Mouse (Mus musculus): ENCODE results near the gene Nxnl1. TPM values are rescaled to one million over a fixed set of nuclear protein-coding genes. Genes with fewer than 3 reads are reported as not detected.

Gene Nxnl1
- polyA plus RNA-seq, 1 experiment, result not detected

GRCm38 (mm10) chr8:71513018-71513754, 53.2 kb downstream of the Nxnl1 start:
- no peak for TF ChIP-seq GATA1 (IDR thresholded peaks at IDR 0.05; ENCODE audit: low read length)

- TF ChIP-seq GATA1 (IDR thresholded peaks at IDR 0.05; ENCODE audit: low read length), result no peak
These were observed 54.8 kb downstream of the Nxnl1 start, which contains the start of gene Plvap for GRCm38 (mm10) chr8:71511644-71512043. Gene Plvap, minus strand, starts transcription at chr8:71511752.

Other genes with a start within 250 kb of the Nxnl1 start
- gene Use1, start 199.8 kb downstream of the Nxnl1 start, polyA plus RNA-seq (2012), result 183 and 196 TPM in 2 replicates
- gene Ocel1, start 195.3 kb downstream of the Nxnl1 start, polyA plus RNA-seq (2012), result 51.3 and 71.7 TPM in 2 replicates
- gene Nr2f6, start 184.6 kb downstream of the Nxnl1 start, polyA plus RNA-seq (2012), result 63.4 and 72.0 TPM in 2 replicates
- gene Ushbp1, start 170.8 kb downstream of the Nxnl1 start, polyA plus RNA-seq (2012), result 0.04 and 0.10 TPM in 2 replicates
- 146 and 153 TPM in 2 replicates for gene Babam1, start 169.7 kb downstream of the Nxnl1 start, polyA plus RNA-seq (2012)
- gene Ankle1, start 160.6 kb downstream of the Nxnl1 start, polyA plus RNA-seq (2012), result 39.7 and 50.9 TPM in 2 replicates
- gene Abhd8, start 102.9 kb downstream of the Nxnl1 start, polyA plus RNA-seq (2012), result 18.9 and 25.3 TPM in 2 replicates
- gene Mrpl34, start 101.6 kb downstream of the Nxnl1 start, polyA plus RNA-seq (2012), result 221 and 248 TPM in 2 replicates
- 284 and 345 TPM in 2 replicates for gene Dda1, start 97.4 kb downstream of the Nxnl1 start, polyA plus RNA-seq (2012)
- 1.1 and 1.2 TPM in 2 replicates for gene Ano8, start 80.6 kb downstream of the Nxnl1 start, polyA plus RNA-seq (2012)
- gene Gtpbp3, start 78.5 kb downstream of the Nxnl1 start, polyA plus RNA-seq (2012), result 40.9 and 51.0 TPM in 2 replicates
- gene Plvap, start 54.8 kb downstream of the Nxnl1 start, polyA plus RNA-seq (2012), result 1.9 and 2.4 TPM in 2 replicates
- not detected in 2 replicates for gene Ccdc194, start 40.9 kb downstream of the Nxnl1 start, polyA plus RNA-seq (2012)
- 17.1 and 18.8 TPM in 2 replicates for gene Bst2, start 29.1 kb downstream of the Nxnl1 start, polyA plus RNA-seq (2012)
- gene Mvb12a, start 23.7 kb downstream of the Nxnl1 start, polyA plus RNA-seq (2012), result 135 and 147 TPM in 2 replicates
- gene Tmem221, start 7.7 kb downstream of the Nxnl1 start, polyA plus RNA-seq (2012), result not detected in 2 replicates
- not detected in 2 replicates for gene Slc27a1, start 2.3 kb upstream of the Nxnl1 start, polyA plus RNA-seq (2012)
- 435 and 550 TPM in 2 replicates for gene Pgls, start 25.6 kb upstream of the Nxnl1 start, polyA plus RNA-seq (2012)
- 7.9 and 8.6 TPM in 2 replicates for gene Fam129c, start 31.0 kb upstream of the Nxnl1 start, polyA plus RNA-seq (2012)
- gene Colgalt1, start 44.4 kb upstream of the Nxnl1 start, polyA plus RNA-seq (2012), result 41.9 and 53.0 TPM in 2 replicates
- gene Unc13a, start 105.2 kb upstream of the Nxnl1 start, polyA plus RNA-seq (2012), result 0.41 and 0.52 TPM in 2 replicates
- 27.6 and 33.8 TPM in 2 replicates for gene Jak3, start 109.7 kb upstream of the Nxnl1 start, polyA plus RNA-seq (2012)
- 4.6 and 5.5 TPM in 2 replicates for gene Insl3, start 122.6 kb upstream of the Nxnl1 start, polyA plus RNA-seq (2012)
- gene B3gnt3, start 135.2 kb upstream of the Nxnl1 start, polyA plus RNA-seq (2012), result 0.02 TPM in 1 of 2 replicates, not detected in the other
- gene Fcho1, start 159.1 kb upstream of the Nxnl1 start, polyA plus RNA-seq (2012), result 32.9 and 36.1 TPM in 2 replicates

Data from G1E-ER4 (cell line).